Mouse (Mus musculus): ENCODE data around the gene Gm10061.
"Not testable (repeated sequence)": the region's sequence is repeated elsewhere in the genome, so short reads cannot be mapped to it uniquely, and the experiment has no call there.

- not testable (repeated sequence) for TF ChIP-seq CTCF (IDR thresholded peaks at IDR 0.05; ENCODE audit: control insufficient read depth, insufficient read depth, insufficient read length); CEBPB (IDR thresholded peaks at IDR 0.05; ENCODE audit: low read depth); USF1 (IDR thresholded peaks at IDR 0.05; ENCODE audit: low read depth); MAX (IDR thresholded peaks at IDR 0.05); MYOD1 (IDR thresholded peaks at IDR 0.05; ENCODE audit: control insufficient read depth, insufficient read length, low read depth); FOSL1 (IDR thresholded peaks at IDR 0.05; ENCODE audit: insufficient read depth, low read length, poor library complexity, severe bottlenecking)
Observed at GRCm38 (mm10) chr16:89169190-89169589, 18.3 kb downstream of the Gm10061 start, which contains the start of gene Gm7735.
